Mouse (Mus musculus) ES-E14 (cell line): ENCODE data around the gene Cdk5.

Experiments used
- CHD2 ChIP-seq: IDR thresholded peaks from 2 replicates; pipeline ENCODE4 v1.6.1; 2014; ENCODE audit warnings: mild to moderate bottlenecking, low read depth, low read length, inconsistent platforms
- MAFK ChIP-seq: IDR thresholded peaks from 2 replicates; pipeline ENCODE4 v1.6.1; 2014; ENCODE audit warnings: mild to moderate bottlenecking, low read depth, low read length, inconsistent platforms; ENCODE audit not compliant: insufficient read depth

GRCm38 (mm10) chr5:24391864-24392263, 31.5 kb downstream of the Cdk5 start, which contains the start of gene Atg9b:
- TF ChIP-seq MAFK (no peak), CHD2 (no peak)
